Mouse (Mus musculus) lung, embryonic 14.5 days (tissue): ENCODE results near the gene Gm20388. TPM values are rescaled to one million over a fixed set of nuclear protein-coding genes. Genes with fewer than 3 reads are reported as not detected.

ENCODE experiments used
- ATAC-seq: fragments of 200-750 bp; cut with Nextera tagmentation; 2 replicates; pipeline ENCODE4 v1.8.0; 2017; ENCODE audit warnings: mild to moderate bottlenecking, moderate TSS enrichment, moderate library complexity; ENCODE audit not compliant: insufficient read depth
- DNase-seq: peaks from one replicate; pipeline ENCODE4 v3.0.0-alpha.2; 2015
- H3K27ac ChIP-seq: fragments of 300-500 bp; sonication (generic); 2 replicates; pipeline ENCODE4 v1.5.1; 2014; ENCODE audit warnings: low read depth, mild to moderate bottlenecking, moderate library complexity
- H3K27me3 ChIP-seq: fragments of 300-500 bp; sonication (generic); 2 replicates; pipeline ENCODE4 v1.6.1; 2014; ENCODE audit warnings: low read length, control low read depth; ENCODE audit not compliant: insufficient read depth
- H3K36me3 ChIP-seq: fragments of 300-500 bp; sonication (generic); 2 replicates; pipeline ENCODE4 v1.6.1; 2014; ENCODE audit warnings: control low read depth; ENCODE audit not compliant: insufficient read depth
- H3K4me1 ChIP-seq: fragments of 300-500 bp; sonication (generic); 2 replicates; pipeline ENCODE4 v1.6.1; 2014; ENCODE audit warnings: antibody characterized with exemption, control low read depth; ENCODE audit not compliant: insufficient read depth
- H3K4me2 ChIP-seq: fragments of 300-500 bp; sonication (generic); 2 replicates; pipeline ENCODE4 v1.6.1; 2014; ENCODE audit warnings: mild to moderate bottlenecking
- H3K4me3 ChIP-seq: fragments of 300-500 bp; sonication (generic); 2 replicates; pipeline ENCODE4 v1.5.1; 2014; ENCODE audit warnings: low read depth, low read length
- H3K9ac ChIP-seq: fragments of 300-500 bp; sonication (generic); 2 replicates; pipeline ENCODE4 v1.6.1; 2014
- H3K9me3 ChIP-seq: fragments of 300-500 bp; sonication (generic); 2 replicates; pipeline ENCODE4 v1.6.1; 2016; ENCODE audit warnings: low read depth, low read length, control low read depth
- CTCF ChIP-seq: IDR thresholded peaks from 2 replicates; pipeline ENCODE4 v1.5.1; 2016; ENCODE audit warnings: antibody characterized with exemption, low read depth
- WGBS: fragments of 180-500 bp; shearing (Covaris S2); extraction: QIAGEN DNeasy Blood & Tissue Kit; methylation state at CpG from one replicate; pipeline ENCODE4 v1.1.7; 2014; 5-methylcytosine and 5-hydroxymethylcytosine counted together
- polyA plus RNA-seq: library from polyadenylated mRNA; unstranded; fragments of >200 nt; fragmentation: Nextera tagmentation; extraction: Ambion mirVana; gene quantifications from 2 replicates; pipeline ENCODE4 v1.2.1, GENCODE M21; 2014

Gene Gm20388
- polyA plus RNA-seq, 1 experiment from 2014 or later = not detected

DNA sequence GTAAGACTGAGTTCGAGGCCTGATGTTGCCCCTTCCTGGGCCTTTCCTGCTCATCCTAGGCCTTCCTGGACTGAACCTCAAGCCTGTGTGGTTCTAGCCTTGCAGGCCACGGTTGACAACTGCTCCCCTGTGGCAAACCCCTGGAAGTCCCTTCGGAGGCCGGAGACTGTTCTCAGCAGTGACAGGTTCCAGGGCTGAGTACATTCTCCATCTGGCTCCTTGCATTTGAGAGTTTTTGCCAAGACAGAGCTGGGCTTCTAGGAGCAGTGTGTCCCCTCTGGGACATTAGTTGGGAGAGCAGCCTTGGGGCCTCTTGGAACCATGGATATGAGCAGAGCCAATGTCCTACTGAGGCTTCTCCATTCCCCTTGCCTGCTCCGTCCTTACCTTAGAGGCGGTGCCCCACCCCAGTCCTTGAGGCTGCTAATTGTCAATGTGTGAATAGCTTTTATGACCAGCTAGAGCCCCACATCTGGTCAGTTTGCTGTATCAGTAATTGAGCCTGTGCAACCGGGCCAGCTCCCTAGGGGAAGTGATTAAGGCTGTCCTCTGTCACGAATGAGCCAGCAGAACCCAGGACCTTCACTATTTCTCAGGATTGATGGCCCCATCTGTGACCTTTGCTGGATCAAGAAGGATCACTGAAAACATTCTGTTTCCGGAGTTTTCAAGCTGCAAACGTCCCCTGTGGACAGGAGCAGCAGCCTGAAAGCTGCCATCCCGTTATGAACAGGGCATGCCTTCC is 607.2 kb downstream of the Gm20388 start:
- WGBS = 45% methylated on average over 11 of the region's 11 CpGs
- H3K9ac ChIP-seq = no peak overlapping the region; the same call in 1 of the 2 replicates
- DNase-seq = no peak

DNA sequence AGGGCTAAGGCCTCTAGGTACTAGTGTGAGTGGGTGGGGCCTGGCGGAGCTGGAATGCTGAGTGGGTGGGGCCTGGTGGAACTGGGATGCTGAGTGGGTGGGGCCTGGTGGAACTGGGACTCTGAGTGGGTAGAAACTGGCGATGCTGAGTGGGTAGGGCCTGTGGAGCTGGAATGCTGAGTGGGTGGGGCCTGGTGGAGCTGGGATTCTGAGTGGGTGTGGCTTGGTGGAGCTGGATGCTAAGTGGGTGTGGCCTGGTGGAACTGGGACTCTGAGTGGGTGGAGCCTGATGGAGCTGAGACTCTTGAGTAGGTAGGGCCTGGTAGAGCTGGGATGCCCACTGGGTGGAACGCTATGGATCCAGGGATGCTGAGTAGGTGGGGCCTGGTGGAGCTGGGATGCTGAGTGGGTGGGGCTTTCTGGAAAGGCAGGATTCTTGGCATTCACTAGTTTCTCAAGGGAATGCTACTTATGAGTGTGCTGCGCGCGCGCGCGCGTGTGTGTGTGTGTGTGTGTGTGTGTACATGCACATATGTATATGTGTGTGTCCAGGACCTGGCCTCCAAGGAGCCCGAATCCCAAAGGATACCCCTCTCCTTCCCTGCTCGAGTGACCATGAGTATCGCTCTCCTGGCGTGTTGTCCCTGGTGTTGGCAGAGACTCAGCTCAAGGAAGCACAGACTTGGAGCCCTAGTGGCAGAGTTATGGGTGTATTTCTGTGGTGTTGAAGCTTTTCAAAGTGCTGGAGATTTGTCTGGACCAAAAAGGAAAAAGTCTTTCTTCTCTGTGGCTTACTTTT is 608.3 kb downstream of the Gm20388 start:
- H3K27me3 ChIP-seq = no peaks in the 10 kb centered on the region
- H3K4me2 ChIP-seq = no peak overlapping the region
- DNase-seq (peak; percentile 64), ATAC-seq (no peak)
- TF ChIP-seq CTCF = peak; percentile 30; the same call in 1 of the 2 replicates
- H3K4me3 ChIP-seq = no peak overlapping the region
- no peaks in the 10 kb centered on the region for H3K36me3 ChIP-seq
- H3K27ac ChIP-seq = no peak overlapping the region
- peaks cover 52% of the 10 kb centered on the region for H3K4me1 ChIP-seq
- no peaks in the 10 kb centered on the region for H3K9me3 ChIP-seq
- H3K9ac ChIP-seq = no peak overlapping the region
- 71% methylated on average over 14 of the region's 14 CpGs for WGBS

More for the DNA sequence above, 607.2 kb downstream of the Gm20388 start:
- Histone ChIP-seq H3K4me3 (no peak overlapping the region), H3K27ac (peak overlapping the region; percentile 62; the same call in 1 of the 2 replicates), H3K27me3 (no peaks in the 10 kb centered on the region), H3K9me3 (no peaks in the 10 kb centered on the region), H3K4me1 (peaks cover 59% of the 10 kb centered on the region), H3K4me2 (no peak overlapping the region), H3K36me3 (no peaks in the 10 kb centered on the region)
- no peak for ATAC-seq
- TF ChIP-seq CTCF = no peak

DNA sequence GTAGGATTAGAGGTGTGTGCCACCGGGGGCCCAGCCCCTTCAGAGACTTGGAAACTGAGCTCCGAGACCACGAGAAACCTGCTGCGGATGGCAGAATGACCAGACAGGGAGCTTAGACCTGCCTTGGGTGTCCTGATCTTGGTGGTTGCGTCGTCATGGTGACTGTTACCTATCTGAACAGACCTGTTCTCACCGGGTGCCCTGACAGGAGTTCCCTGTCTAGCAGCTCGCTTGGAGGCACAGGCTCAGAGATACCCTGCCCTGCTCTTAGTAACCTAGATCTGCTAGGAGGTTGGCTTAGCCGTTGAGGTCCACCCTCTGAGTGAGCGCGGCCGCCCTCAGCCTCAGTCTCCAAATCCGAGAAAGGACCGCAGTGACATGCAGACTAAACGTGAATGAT is 609.6 kb downstream of the Gm20388 start:
- Histone ChIP-seq H3K27ac (no peak overlapping the region; the same call in 1 of the 2 replicates), H3K9me3 (no peaks in the 10 kb centered on the region), H3K27me3 (no peaks in the 10 kb centered on the region), H3K9ac (no peak overlapping the region; the same call in 1 of the 2 replicates), H3K4me2 (peak overlapping the region; percentile 3; the same call in 1 of the 2 replicates), H3K36me3 (no peaks in the 10 kb centered on the region), H3K4me1 (peaks cover 52% of the 10 kb centered on the region), H3K4me3 (no peak overlapping the region)
- no peak for DNase-seq
- no peak for ATAC-seq
- no peak for TF ChIP-seq CTCF
- 63% methylated on average over 15 of the region's 15 CpGs for WGBS

DNA sequence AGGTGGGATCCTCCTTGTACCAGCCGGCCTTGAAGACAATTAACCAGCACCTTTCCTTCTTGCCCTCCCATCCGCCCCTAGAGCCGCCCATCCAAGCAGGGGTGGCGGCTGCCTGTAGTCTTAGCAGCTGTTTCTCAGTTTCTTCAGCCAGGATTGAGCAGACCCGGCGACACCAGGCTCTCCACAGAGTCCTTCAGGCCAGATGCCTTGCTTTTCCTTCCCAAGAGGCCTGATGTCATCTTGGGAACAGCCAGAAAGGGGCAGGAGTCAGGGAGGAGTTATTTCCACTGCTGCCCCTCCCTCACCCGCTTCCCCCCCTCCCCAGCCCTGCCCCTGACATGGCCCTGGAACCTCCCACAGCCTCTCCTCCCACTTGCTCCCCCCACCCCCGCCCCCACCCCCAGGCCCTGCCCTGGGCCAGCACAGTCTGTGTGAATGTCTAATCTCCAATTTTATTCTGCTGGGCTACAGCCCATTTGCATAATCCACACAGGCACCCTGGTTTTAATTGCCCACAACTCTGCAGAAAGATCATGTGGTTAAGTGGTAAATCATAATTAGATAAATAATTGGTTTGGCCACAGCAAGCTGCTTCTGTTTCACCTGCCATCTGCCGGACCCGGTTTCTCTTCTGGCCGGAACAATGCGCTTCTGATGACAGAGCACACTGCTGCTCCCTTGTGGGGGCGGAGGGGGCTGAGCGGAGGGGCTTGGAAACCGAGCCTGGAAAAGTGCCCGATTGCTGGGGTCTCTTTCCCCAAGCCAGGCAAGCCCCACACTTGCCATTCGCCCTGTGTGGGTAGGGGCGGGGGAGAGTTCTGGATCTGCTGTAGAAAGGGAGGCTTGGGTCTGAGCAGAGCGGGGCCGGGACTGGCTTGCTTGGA is 610.3 kb downstream of the Gm20388 start:
- Histone ChIP-seq H3K9me3 (no peaks in the 10 kb centered on the region), H3K27ac (peak overlapping the region; percentile 36; the same call in 1 of the 2 replicates), H3K4me3 (no peak overlapping the region), H3K4me1 (peaks cover 51% of the 10 kb centered on the region), H3K4me2 (peak overlapping the region; percentile 3; the same call in 1 of the 2 replicates), H3K36me3 (no peaks in the 10 kb centered on the region), H3K9ac (no peak overlapping the region), H3K27me3 (no peaks in the 10 kb centered on the region)
- ATAC-seq (peak; percentile 40), DNase-seq (peak; percentile 75)
- TF ChIP-seq CTCF = peak; percentile 38
- 22% methylated on average over 20 of the region's 20 CpGs for WGBS

DNA sequence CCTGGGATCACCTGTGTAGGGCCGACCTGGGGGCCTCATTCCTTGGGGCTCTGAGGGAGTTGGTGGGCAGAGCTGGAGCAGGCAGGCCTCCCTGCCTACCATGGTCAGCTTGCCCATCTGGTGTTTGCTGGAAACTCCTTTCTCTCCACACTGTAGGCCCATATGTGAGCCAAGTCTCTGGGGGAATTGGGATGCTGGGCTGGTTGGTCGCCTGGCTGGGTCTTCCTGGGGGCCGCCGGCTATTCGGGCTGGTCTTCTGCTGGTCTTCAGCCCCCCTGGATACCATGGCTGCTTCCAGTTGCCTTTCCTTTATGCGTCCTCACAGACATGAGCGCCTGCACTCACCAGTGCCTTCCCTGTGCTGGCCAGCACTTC is 610.9 kb downstream of the Gm20388 start:
- Histone ChIP-seq H3K9ac (no peak overlapping the region), H3K27me3 (no peaks in the 10 kb centered on the region), H3K27ac (peak overlapping the region; percentile 36; the same call in 1 of the 2 replicates), H3K4me3 (no peak overlapping the region), H3K4me2 (no peak overlapping the region), H3K9me3 (no peaks in the 10 kb centered on the region), H3K36me3 (no peaks in the 10 kb centered on the region), H3K4me1 (peaks cover 51% of the 10 kb centered on the region)
- DNase-seq (no peak), ATAC-seq (no peak)
- WGBS = 75% methylated on average over 7 of the region's 7 CpGs
- TF ChIP-seq CTCF = no peak

DNA sequence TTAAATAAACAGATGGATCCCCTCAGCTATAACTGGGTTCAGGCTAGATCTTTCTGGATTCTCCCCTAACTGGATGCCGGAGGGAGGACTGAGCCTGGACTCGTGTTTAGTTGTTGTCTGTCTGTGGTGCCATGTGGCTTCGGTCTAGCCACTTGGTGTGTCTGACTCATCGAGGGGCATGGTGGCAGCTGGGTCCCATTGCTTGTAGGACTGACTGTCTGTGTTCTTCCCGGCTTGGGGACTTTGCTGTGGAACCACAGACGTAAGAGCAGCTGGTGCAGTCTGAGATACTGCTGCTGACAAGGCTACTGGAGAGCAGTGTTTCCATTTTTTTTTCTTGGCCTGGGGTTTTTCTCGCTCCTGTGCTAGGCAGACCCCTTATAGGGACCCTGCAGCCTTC is 613.0 kb downstream of the Gm20388 start:
- DNase-seq (no peak), ATAC-seq (no peak)
- Histone ChIP-seq H3K4me2 (no peak overlapping the region), H3K27ac (no peak overlapping the region), H3K4me1 (peaks cover 41% of the 10 kb centered on the region), H3K27me3 (no peaks in the 10 kb centered on the region), H3K4me3 (no peak overlapping the region), H3K9ac (no peak overlapping the region), H3K36me3 (no peaks in the 10 kb centered on the region), H3K9me3 (no peaks in the 10 kb centered on the region)
- WGBS = 74% methylated on average over 7 of the region's 7 CpGs
- TF ChIP-seq CTCF = no peak
